Mouse (Mus musculus): ENCODE data around the gene Olfr1378. TPM values are rescaled to one million over a fixed set of nuclear protein-coding genes. Genes with fewer than 3 reads are reported as not detected.

Gene Olfr1378
- total RNA-seq, 2 experiments from 2014 or later: not detected

Other genes starting within 250 kb of the Olfr1378 start
- gene Zfp354c, start 138.8 kb upstream of the Olfr1378 start, total RNA-seq (2015): 0.02 and 0.18 TPM in 2 replicates
- 0.04 and 0.33 TPM in 2 replicates for gene Zfp354c, start 138.8 kb upstream of the Olfr1378 start, total RNA-seq (2017)
- not detected in 2 replicates for gene Zfp879, start 125.0 kb upstream of the Olfr1378 start, total RNA-seq (2015)
- gene Zfp879, start 125.0 kb upstream of the Olfr1378 start, total RNA-seq (2017): not detected in 2 replicates
- 0.73 and 1.9 TPM in 2 replicates for gene Grm6, start 115.8 kb upstream of the Olfr1378 start, total RNA-seq (2015)
- gene Grm6, start 115.8 kb upstream of the Olfr1378 start, total RNA-seq (2017): 0.11 and 0.89 TPM in 2 replicates
- not detected in 2 replicates for gene Zfp454, start 78.9 kb upstream of the Olfr1378 start, total RNA-seq (2015)
- gene Zfp454, start 78.9 kb upstream of the Olfr1378 start, total RNA-seq (2017): not detected in 2 replicates
- 0.11 and 0.80 TPM in 2 replicates for gene Zfp2, start 50.4 kb upstream of the Olfr1378 start, total RNA-seq (2015)
- gene Zfp2, start 50.4 kb upstream of the Olfr1378 start, total RNA-seq (2017): not detected in 2 replicates
- not detected in 2 replicates for gene Zfp354b, start 34.9 kb upstream of the Olfr1378 start, total RNA-seq (2015)
- gene Zfp354b, start 34.9 kb upstream of the Olfr1378 start, total RNA-seq (2017): 0.16 TPM in 1 of 2 replicates, not detected in the other
- not detected in 2 replicates for gene 4933414I15Rik, start 22.8 kb upstream of the Olfr1378 start, total RNA-seq (2015)
- not detected in 2 replicates for gene 4933414I15Rik, start 22.8 kb upstream of the Olfr1378 start, total RNA-seq (2017)
- not detected in 2 replicates for gene Prop1, start 12.8 kb upstream of the Olfr1378 start, total RNA-seq (2015)
- not detected in 2 replicates for gene Prop1, start 12.8 kb upstream of the Olfr1378 start, total RNA-seq (2017)
- not detected in 2 replicates for gene Olfr1377, start 15.4 kb downstream of the Olfr1378 start, total RNA-seq (2015)
- not detected in 2 replicates for gene Olfr1377, start 15.4 kb downstream of the Olfr1378 start, total RNA-seq (2017)
- gene Olfr51, start 37.1 kb downstream of the Olfr1378 start, total RNA-seq (2015): not detected in 2 replicates
- gene Olfr51, start 37.1 kb downstream of the Olfr1378 start, total RNA-seq (2017): not detected in 2 replicates
- not detected in 2 replicates for gene Olfr54, start 47.7 kb downstream of the Olfr1378 start, total RNA-seq (2015)
- gene Olfr54, start 47.7 kb downstream of the Olfr1378 start, total RNA-seq (2017): 0.18 TPM in 1 of 2 replicates, not detected in the other
- gene Olfr1375, start 81.6 kb downstream of the Olfr1378 start, total RNA-seq (2015): not detected in 2 replicates
- gene Olfr1375, start 81.6 kb downstream of the Olfr1378 start, total RNA-seq (2017): not detected in 2 replicates
- not detected in 2 replicates for gene Zfp354a, start 92.7 kb downstream of the Olfr1378 start, total RNA-seq (2015)
- gene Zfp354a, start 92.7 kb downstream of the Olfr1378 start, total RNA-seq (2017): 0.22 TPM in 1 of 2 replicates, not detected in the other

All from megakaryocyte, adult 5-6 weeks (primary cell).